Mouse (Mus musculus): ENCODE measurements at regions not wholly inside any gene's neighbourhood (a gene's known extent, or its start where the extent isn't known, plus 50 kb on each side); places are given as distances from the start of the nearest gene placed in this dataset.

- TF ChIP-seq CTCF (IDR thresholded peaks at IDR 0.05; ENCODE audit: borderline replicate concordance, extremely low read depth, insufficient read depth, insufficient read length): no peak
- TF ChIP-seq POLR2A (IDR thresholded peaks at IDR 0.05; ENCODE audit: borderline replicate concordance, extremely low read depth, insufficient read depth, insufficient read length, poor library complexity, severe bottlenecking): no peak
Measured at GRCm38 (mm10) chr3:159740600-159741279, 98.7 kb upstream of the Wls start.
